Mouse (Mus musculus): ENCODE data around the gene Sorcs3. TPM values are rescaled to one million over a fixed set of nuclear protein-coding genes. Genes with fewer than 3 reads are reported as not detected.

Gene Sorcs3
- polyA plus RNA-seq, 1 experiment from 2014 or later: 6.6 TPM

DNA sequence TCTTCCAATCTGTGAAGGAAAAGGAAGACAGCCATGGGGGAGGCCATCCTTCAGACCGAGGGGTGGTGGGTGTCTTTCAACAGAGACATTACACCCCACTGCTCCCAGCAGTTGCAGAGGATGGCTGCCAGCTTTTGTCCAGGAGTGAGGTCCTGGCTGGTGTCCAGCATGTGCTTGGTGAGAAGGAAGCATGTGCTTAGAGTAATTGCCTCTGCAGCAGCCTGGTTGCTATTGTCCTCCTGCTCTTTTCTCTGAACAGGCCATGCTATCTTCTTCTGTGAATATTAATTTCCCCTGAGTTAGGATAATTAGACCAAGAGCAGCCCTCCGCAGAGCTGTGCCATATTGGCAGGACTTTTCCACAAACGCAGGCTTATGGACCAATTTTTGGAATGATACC, 476.7 kb downstream of the Sorcs3 start:
- Histone ChIP-seq H3K4me1 (no peaks in the 10 kb centered on the region; the same call in 1 of the 2 replicates), H3K9me3 (0 out of 2 replicates have a peak, but pooled peaks cover under 1% of the 10 kb centered on the region), H3K27me3 (no peaks in the 10 kb centered on the region), H3K36me3 (no peaks in the 10 kb centered on the region), H3K9ac (replicated peaks) (no peak overlapping the region), H3K4me3 (no peak overlapping the region), H3K27ac (replicated peaks) (no peak overlapping the region), H3K4me2 (replicated peaks) (no peak overlapping the region)
- ATAC-seq (ENCODE audit: low FRiP score, low read depth): no peak
- 88% methylated on average over 3 of the region's 3 CpGs for WGBS

DNA sequence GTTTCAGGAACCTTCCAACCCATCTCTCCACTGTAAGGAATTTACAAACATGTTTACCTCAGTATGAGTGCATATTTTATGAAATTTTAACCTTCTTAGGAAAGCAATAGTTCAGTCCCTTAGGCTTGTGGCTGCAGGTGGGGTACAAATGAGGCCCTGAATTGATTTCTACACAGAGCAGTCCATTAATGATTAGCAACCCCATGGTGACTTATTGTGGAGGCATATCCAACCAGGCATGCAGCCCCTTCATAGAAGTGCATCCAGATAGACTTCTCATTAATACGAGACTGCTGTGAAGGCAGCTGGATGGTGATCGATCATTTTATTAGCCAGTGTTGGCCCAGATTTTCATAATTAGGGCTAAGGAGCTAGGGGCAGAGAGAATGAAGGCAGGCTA, 480.5 kb downstream of the Sorcs3 start:
- Histone ChIP-seq H3K9me3 (no peaks in the 10 kb centered on the region), H3K9ac (replicated peaks) (no peak overlapping the region), H3K4me2 (replicated peaks) (no peak overlapping the region), H3K27me3 (no peaks in the 10 kb centered on the region), H3K4me1 (no peaks in the 10 kb centered on the region; the same call in 1 of the 2 replicates), H3K4me3 (no peak overlapping the region), H3K27ac (replicated peaks) (no peak overlapping the region), H3K36me3 (no peaks in the 10 kb centered on the region)
- no peak for ATAC-seq (ENCODE audit: low FRiP score, low read depth)
- WGBS: 80% methylated on average over 2 of the region's 2 CpGs

DNA sequence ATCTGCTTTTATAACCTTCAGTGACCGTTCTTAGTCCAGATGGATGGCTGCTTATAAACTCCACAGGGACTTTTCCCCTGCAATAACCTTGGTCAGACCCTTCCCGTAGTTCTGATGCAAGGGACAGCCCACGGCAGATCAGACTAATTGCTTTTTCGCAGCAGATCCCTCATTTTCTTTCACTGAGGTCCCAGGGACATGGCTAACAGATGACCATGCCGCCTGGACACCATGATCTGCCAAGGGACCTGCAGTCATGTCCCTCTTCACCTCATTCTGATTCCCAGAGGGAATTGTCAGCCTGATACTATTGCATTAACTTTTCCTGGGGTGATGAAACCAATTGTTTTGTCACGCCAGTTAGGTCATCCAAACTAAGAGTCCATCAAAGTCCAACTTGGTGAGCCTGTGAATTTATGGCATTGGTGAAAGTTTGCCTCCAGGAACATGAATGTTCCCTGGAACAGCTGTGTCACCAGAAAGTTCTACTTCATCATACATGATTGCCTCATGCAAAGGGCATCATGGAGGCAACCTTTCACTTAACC, 494.4 kb downstream of the Sorcs3 start:
- H3K36me3 ChIP-seq: no peaks in the 10 kb centered on the region
- H3K4me1 ChIP-seq: no peaks in the 10 kb centered on the region
- H3K4me2 ChIP-seq (replicated peaks): no peak overlapping the region
- no peaks in the 10 kb centered on the region for H3K27me3 ChIP-seq
- no peak overlapping the region for H3K4me3 ChIP-seq
- WGBS: 79% methylated on average over 6 of the region's 6 CpGs
- ATAC-seq (ENCODE audit: low FRiP score, low read depth): no peak
- H3K27ac ChIP-seq (replicated peaks): no peak overlapping the region
- H3K9me3 ChIP-seq: no peaks in the 10 kb centered on the region
- no peak overlapping the region for H3K9ac ChIP-seq (replicated peaks)

DNA sequence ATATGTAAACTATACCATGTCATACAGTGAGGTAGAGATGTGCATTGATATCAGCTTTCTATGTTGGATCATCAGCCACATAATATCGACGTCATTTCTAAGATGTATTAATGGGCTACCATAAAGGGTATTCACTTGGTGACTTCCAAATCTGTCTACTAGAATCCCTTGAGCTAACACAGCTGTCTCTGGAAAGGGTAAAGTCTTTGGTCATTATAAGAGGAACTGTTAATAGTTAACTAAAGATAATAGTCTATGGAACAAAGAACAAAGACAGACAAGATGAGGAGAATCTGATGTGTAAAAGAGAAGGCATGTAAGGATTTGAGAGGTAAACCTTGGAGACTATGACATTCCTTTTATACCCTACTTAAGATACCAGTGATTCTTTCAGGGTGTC, 497.9 kb downstream of the Sorcs3 start:
- Histone ChIP-seq H3K27ac (replicated peaks) (no peak overlapping the region), H3K27me3 (no peaks in the 10 kb centered on the region), H3K36me3 (no peaks in the 10 kb centered on the region), H3K9me3 (no peaks in the 10 kb centered on the region), H3K4me3 (no peak overlapping the region), H3K4me2 (replicated peaks) (no peak overlapping the region), H3K4me1 (peaks cover 9% of the 10 kb centered on the region), H3K9ac (replicated peaks) (no peak overlapping the region)
- WGBS: 95% methylated on average over 2 of the region's 2 CpGs
- no peak for ATAC-seq (ENCODE audit: low FRiP score, low read depth)

DNA sequence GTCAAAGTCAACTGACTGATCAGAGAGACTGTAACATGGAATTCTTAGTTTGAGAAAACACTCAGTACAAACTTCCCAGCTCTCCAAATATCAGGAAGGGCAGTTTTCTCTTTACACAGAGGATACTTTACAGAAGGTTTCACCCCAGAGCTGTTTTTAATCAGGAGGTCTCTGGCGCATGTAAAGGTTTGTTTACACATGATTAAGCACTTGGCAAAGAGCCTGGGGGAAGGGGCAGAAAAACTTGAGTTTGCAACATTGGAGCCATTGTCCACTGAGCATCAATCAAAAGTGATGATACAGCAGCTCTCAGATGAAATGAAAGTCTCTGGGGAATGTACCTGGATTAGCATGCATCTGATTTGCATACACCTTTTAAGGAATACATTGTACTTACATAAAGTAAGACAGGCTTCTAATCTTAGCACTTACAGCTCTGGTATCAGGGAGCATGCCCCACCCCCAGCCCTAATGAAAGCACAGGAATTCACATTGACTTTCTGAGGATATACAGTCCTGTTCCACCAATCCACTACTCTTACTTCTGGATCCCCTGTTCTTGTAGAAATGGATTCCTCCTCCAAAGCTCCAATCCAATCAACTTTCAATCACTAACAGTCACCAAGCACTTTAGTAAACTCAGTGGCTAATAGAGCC, 500.6 kb downstream of the Sorcs3 start:
- Histone ChIP-seq H3K4me1 (peaks cover 9% of the 10 kb centered on the region), H3K27me3 (no peaks in the 10 kb centered on the region), H3K4me3 (no peak overlapping the region), H3K27ac (replicated peaks) (no peak overlapping the region), H3K9me3 (no peaks in the 10 kb centered on the region), H3K9ac (replicated peaks) (no peak overlapping the region), H3K36me3 (no peaks in the 10 kb centered on the region), H3K4me2 (replicated peaks) (no peak overlapping the region)
- ATAC-seq (ENCODE audit: low FRiP score, low read depth): no peak
- WGBS: 27% methylated on average over 1 of the region's 1 CpGs

DNA sequence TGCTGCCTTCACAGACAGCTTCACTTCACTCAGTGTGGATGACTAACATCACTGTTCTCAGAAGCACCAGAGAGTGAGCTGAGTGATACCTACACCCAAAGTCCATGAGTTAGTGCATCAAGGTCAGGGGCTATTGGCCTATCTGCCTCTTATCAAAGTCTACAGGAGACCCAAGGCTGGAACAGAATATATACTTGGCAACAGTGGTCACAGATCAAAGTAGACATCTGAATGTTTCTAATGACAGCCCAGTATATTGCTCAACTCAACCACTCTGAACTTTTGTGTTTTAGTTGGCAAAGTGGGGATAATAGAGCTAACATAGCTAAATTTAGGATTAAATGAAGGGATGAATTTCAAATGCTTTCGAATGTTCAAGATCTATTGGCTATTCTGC, 501.1 kb downstream of the Sorcs3 start:
- Histone ChIP-seq H3K27ac (replicated peaks) (no peak overlapping the region), H3K9me3 (no peaks in the 10 kb centered on the region), H3K27me3 (no peaks in the 10 kb centered on the region), H3K4me1 (peaks cover 9% of the 10 kb centered on the region), H3K9ac (replicated peaks) (no peak overlapping the region), H3K36me3 (no peaks in the 10 kb centered on the region), H3K4me2 (replicated peaks) (no peak overlapping the region), H3K4me3 (no peak overlapping the region)
- 92% methylated on average over 1 of the region's 1 CpGs for WGBS
- ATAC-seq (ENCODE audit: low FRiP score, low read depth): no peak

DNA sequence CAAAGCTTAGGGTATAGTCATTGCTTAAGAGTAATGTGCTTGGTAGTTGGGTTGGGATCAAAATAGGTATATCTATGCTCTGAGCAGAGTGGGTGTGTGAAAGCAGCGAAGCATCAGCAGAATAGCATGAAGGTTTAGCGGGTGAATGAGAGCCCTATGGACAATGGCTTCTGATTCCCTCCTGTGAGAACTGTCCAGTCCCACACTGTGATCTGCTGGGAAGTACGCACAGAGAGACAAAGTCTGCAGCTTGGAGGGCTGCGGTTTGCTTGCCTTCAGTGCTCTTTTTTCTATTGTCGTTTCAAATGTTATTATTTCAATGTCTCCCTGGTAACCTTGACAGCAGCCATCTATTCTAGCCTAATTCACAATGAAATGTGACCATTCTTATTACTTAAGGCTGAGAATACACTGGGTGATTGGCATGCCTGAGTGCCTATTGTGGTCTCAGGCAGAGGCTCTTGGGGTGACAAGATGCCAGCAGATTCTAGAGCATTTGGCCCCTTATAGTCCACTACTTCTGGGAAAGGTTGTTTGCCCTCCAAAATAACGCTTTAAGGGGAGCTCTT, 520.1 kb downstream of the Sorcs3 start:
- ATAC-seq (ENCODE audit: low FRiP score, low read depth): peak; percentile 88
- Histone ChIP-seq H3K4me2 (replicated peaks) (0 out of 2 replicates have a peak overlapping the region, but pooled peaks have one; percentile 1), H3K4me3 (no peak overlapping the region), H3K4me1 (peaks cover 16% of the 10 kb centered on the region), H3K27ac (replicated peaks) (no peak overlapping the region), H3K9ac (replicated peaks) (no peak overlapping the region), H3K27me3 (no peaks in the 10 kb centered on the region), H3K9me3 (no peaks in the 10 kb centered on the region), H3K36me3 (no peaks in the 10 kb centered on the region)
- 21% methylated on average over 6 of the region's 6 CpGs for WGBS

DNA sequence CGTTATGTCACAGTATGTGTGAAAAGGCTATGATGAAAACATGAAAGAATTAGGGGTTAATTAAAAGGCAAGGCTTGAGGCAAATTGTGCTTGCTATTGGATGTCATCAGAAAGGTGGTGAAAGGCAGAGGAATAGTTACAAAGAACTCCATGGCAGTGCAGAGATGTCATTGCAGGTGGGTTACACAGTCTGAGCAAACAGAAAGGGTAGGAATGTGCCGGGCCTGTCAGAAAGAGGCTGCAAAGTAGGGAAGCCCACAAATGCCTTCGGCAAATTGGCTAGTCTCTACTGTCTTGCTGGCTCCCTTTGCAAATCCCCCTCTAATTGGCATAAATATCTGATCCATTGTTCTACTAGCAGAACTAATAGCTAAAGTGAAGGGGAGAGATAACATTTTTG, 521.2 kb downstream of the Sorcs3 start:
- no peak for ATAC-seq (ENCODE audit: low FRiP score, low read depth)
- Histone ChIP-seq H3K9ac (replicated peaks) (no peak overlapping the region), H3K27ac (replicated peaks) (no peak overlapping the region), H3K4me2 (replicated peaks) (no peak overlapping the region), H3K4me3 (no peak overlapping the region), H3K4me1 (peaks cover 16% of the 10 kb centered on the region), H3K36me3 (no peaks in the 10 kb centered on the region), H3K27me3 (no peaks in the 10 kb centered on the region), H3K9me3 (no peaks in the 10 kb centered on the region)
- WGBS: 51% methylated on average over 3 of the region's 3 CpGs

DNA sequence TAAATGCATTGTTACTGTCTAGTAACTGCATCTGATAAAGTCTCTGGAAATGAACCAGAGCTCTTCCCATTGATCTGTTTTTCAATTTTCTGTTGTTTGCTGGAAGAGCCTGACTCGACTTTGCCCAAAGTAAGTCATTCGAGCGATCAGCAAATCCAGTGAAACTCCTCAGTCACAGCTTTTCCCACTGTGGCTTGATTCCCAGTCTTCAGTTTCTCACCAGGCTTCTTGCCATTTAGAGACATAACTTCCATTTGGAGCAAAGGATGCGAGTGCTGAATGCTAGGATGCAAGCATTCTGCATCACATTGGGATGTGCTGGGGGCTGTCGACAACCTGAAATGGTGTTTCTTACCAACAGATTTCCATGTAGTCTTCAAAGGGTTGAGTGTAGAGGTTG, 521.8 kb downstream of the Sorcs3 start:
- 94% methylated on average over 5 of the region's 5 CpGs for WGBS
- ATAC-seq (ENCODE audit: low FRiP score, low read depth): no peak
- Histone ChIP-seq H3K27ac (replicated peaks) (no peak overlapping the region), H3K9ac (replicated peaks) (no peak overlapping the region), H3K4me2 (replicated peaks) (no peak overlapping the region), H3K9me3 (no peaks in the 10 kb centered on the region), H3K4me1 (peaks cover 16% of the 10 kb centered on the region), H3K27me3 (no peaks in the 10 kb centered on the region), H3K36me3 (no peaks in the 10 kb centered on the region), H3K4me3 (no peak overlapping the region)

DNA sequence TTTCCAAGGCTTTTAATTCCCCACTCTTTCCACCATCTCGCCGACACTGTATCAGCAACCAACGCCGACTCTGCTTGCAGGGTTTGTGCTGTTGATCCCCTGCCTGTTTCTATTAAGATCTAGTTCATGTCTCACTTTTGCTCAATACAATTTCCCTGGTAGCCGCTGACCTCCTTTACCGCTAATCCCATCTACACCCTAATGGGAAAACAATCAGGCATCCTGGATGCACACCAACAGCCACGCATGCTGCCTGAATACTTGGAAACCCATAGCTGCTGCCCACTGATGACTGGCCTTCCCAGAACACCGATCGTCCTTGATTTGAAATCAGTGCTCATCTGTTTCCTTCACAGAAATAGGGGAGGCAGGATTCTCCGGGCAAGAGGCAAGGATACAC, 525.9 kb downstream of the Sorcs3 start:
- Histone ChIP-seq H3K27ac (replicated peaks) (no peak overlapping the region), H3K4me1 (peaks cover 9% of the 10 kb centered on the region), H3K36me3 (no peaks in the 10 kb centered on the region), H3K27me3 (no peaks in the 10 kb centered on the region), H3K4me3 (no peak overlapping the region), H3K9me3 (no peaks in the 10 kb centered on the region), H3K9ac (replicated peaks) (no peak overlapping the region), H3K4me2 (replicated peaks) (no peak overlapping the region)
- ATAC-seq (ENCODE audit: low FRiP score, low read depth): no peak
- 67% methylated on average over 10 of the region's 10 CpGs for WGBS

DNA sequence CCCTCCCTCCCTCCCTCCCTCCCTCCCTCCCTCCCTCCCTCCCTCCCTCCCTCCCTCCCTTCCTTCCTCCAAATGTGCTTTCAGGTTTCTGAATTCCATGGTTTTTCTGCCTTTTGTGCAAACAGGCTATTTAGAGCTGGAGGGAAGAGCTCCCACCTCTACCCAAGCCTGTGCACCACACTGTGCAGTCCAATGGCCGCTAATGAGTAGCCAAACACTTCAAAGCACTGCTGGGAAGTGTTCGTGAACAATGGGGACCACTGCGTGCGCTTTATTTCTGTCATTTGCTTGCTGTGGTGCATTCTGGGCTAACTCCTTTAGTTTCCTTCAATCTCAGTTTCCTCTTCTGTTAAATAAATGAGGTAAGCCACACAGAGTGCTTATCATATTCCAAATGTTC, 528.5 kb downstream of the Sorcs3 start:
- ATAC-seq (ENCODE audit: low FRiP score, low read depth): no peak
- no peak overlapping the region for H3K4me2 ChIP-seq (replicated peaks)
- no peaks in the 10 kb centered on the region for H3K36me3 ChIP-seq
- no peaks in the 10 kb centered on the region for H3K9me3 ChIP-seq
- H3K27me3 ChIP-seq: no peaks in the 10 kb centered on the region
- H3K4me3 ChIP-seq: no peak overlapping the region
- peaks cover 2% of the 10 kb centered on the region; the same call in 1 of the 2 replicates for H3K4me1 ChIP-seq
- no peak overlapping the region for H3K9ac ChIP-seq (replicated peaks)
- WGBS: 37% methylated on average over 4 of the region's 4 CpGs
- no peak overlapping the region for H3K27ac ChIP-seq (replicated peaks)

DNA sequence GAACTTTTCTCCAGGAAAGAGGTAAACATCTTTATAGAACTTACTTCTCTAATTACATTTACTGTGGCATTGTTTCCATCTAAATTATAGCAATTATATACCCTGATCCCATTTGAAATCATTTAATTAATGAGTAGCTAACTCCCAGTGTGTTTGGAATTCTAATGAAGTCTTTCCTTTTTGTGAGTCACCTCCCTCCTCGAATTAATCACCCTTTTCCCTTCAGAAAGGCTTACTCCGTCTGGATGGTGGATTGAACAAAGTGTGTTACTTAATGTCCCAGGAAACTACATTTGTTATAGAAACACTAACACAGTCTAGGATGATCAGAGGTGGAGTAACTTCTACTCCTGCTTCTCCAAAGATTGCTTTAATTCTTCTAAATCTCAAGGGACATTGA, 531.7 kb downstream of the Sorcs3 start:
- 0 out of 2 replicates have a peak, but pooled peaks cover 2% of the 10 kb centered on the region for H3K4me1 ChIP-seq
- no peak for ATAC-seq (ENCODE audit: low FRiP score, low read depth)
- H3K4me2 ChIP-seq (replicated peaks): no peak overlapping the region
- H3K9ac ChIP-seq (replicated peaks): no peak overlapping the region
- 23% methylated on average over 2 of the region's 2 CpGs for WGBS
- H3K4me3 ChIP-seq: no peak overlapping the region
- no peak overlapping the region for H3K27ac ChIP-seq (replicated peaks)
- no peaks in the 10 kb centered on the region for H3K9me3 ChIP-seq
- no peaks in the 10 kb centered on the region for H3K27me3 ChIP-seq
- H3K36me3 ChIP-seq: no peaks in the 10 kb centered on the region
